Mouse (Mus musculus) adrenal gland, adult (tissue): Measurements from ENCODE around the gene Atf5.

Experiments used
- DNase-seq, 2 experiments: peaks; one replicate each; pipeline ENCODE4 v3.0.0; 2022 to 2023; ENCODE audit warnings: low spot score in 1 of 2; ENCODE audit not compliant: inconsistent age in 2 of 2

The Atf5 gene

DNA sequence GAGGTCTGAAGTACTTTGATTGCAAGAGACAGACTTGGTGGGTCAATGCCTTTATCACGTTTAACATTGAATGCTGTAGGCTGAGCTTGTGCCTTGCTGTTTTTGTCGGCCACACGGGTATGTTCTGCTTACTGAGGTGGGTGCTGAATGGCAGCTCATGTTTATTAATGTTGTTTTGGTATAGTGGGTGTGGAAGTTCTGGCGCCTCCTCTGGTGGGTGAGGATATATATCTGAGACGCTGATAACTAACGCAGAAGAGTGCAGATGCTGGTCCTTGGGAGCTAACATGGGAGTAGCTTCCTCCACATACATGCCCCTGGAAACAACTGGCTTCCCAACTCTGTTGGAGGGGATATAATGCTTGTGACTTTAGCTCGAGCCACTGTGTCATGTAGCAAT lies 7.0 kb upstream of the Atf5 start:
- DNase-seq = no peak

DNA sequence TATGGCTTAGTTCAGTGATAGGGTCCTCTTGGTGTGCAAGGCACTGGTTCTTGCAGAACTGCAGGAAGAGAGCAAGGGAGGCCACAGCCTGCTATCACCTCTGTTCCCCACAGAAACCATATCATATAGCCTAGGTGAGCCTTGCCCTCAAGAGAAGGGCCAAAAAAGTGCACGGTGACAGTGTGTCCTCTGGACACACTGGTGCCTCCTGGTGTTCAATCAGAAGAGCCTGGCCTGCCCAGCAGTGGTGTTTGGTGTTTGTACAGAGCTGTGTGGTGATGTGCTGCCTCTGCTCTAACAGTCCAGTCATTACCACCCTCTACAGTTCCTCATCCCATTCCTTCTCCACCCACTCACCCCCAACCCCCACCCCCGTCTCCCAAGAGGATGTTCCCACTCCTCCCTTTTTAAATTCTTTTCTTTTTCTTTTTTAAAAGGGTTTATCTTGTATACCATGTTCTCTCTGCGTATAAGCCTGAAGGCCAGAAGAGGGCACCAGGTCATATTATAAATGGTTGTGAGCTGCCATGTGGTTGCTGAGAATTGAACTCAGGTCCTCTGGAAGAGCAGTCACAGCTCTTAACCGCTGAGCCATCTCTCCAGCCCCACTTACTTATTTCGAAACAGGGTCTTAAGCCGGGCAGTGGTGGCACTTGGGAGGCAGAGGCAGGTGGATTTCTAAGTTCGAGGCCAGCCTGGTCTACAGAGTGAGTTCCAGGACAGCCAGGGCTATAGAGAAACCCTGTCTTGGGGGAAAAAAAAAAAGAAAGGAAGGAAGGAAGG lies 5.4 kb upstream of the Atf5 start:
- DNase-seq = no peak

DNA sequence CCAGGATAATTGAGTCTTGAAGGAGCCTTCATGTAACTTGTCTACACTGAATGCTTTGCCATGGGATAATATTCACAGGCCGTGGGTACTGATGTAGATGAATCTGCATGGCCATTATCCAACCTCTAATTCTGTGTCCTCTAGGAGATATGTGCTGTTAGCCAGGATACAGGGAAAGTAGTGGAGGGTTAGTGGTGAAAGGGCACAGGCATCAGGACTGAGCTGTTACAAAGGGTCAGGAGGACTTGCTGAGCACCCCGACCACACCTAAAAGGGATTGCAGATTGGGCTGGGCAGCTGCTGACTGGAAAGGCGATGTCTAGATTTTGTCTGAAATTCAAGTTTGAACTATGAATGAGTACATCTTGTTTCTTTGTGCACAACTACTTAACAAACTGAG lies 4.1 kb upstream of the Atf5 start:
- DNase-seq = no peak

DNA sequence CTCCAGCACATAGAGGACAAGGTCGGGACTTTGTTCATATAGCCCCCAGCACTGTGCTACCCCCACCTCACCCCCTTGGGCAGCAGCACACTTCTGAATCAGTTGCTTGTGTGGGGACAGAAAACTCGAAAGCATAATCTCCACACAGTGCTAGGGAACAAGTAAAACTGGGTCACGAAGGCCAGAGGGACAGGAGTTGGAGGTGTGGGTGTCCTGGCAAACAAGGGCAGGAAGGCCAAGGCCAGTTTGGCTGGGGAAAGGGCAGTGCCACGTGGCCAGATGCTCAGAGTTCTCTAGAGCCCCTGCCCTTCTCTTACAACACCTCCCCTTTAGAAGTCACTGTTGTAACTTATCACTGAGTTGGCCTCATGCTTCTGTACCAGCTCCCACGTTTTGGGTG lies 3.4 kb upstream of the Atf5 start:
- DNase-seq = peak in 1 of 2 experiments; percentile 79

DNA sequence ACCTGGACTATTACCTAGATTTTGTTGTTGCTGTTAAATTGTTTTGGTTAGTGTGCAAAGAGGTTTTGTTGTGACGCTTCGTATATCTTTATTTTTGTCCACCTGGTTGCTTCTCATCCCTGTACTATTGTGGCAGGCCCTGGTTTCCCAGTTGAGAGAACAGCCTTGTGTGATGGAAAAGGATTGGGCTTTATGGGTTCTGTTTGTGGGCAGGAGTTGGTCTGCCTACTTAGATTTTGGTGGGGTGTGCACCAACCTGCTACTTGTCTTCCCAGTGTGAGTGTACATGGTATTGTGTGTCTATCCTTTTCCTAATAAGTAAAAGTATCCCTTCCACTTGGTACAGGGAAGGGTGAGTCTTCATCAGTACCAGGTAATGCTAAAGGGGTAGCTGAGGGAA lies 2.9 kb upstream of the Atf5 start:
- no peak for DNase-seq

DNA sequence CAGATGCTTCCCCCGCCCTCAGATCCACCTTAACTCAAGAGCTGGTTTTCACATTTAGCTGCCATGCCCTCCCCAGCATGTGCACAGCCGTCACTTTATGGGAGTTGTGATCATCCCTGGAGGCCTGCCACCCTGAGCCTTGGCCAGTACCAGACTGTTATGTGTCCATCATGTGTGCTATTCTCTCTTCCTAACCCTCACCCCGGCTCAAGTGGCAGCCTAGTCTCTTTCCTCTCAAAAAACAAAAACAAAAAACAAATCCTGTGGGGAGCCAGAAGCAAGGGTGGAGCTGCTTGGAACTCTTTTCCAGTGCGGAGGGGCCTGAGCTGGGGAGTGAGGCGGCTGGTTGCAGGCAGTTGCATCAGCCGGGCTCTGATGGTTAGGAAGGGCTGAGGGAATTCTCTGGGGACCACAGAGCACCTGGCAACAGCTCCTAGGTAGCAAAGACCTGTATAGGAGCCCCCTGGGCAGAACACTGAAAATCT lies 2.3 kb upstream of the Atf5 start:
- DNase-seq = peak in 1 of 2 experiments; percentile 84

DNA sequence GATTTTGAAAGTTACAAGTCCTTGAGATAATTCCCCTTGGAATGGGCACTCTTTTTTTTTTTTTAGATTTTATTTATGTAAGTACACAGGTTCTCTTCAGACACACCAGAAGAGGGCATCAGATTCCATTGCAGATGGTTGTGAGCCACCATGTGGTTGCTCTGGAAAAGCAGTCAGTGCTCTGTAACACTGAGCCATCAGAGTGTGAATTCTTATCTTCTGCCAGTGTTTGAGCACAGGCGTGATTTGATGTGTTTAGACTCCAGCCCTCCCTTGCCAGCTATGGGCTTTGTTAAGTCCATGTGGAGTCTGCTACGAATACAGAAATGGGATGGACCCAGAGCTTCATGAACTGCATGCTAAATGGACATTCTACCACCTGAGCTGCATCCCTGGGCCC lies 1.7 kb upstream of the Atf5 start:
- DNase-seq = no peak

DNA sequence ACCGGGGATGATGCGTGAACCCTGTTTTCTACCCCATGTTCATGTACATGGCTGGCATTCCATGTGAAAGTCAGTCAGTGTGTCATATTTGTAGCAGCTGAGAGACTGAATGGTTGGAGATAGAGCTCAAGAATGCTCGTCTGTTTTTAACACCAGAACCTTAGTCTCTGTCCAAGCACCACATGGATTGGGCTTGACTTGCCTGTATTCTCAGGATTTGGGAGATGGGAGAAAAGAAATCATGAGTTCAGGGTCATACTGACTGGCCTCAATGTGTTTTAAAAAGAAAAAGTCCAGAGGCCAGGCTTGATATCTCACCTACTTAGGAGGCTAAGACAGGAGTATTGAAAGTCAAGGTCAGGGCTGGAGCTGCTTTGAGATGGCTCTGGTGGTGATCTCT lies 983 bp upstream of the Atf5 start:
- peak in 1 of 2 experiments; percentile 64 for DNase-seq

DNA sequence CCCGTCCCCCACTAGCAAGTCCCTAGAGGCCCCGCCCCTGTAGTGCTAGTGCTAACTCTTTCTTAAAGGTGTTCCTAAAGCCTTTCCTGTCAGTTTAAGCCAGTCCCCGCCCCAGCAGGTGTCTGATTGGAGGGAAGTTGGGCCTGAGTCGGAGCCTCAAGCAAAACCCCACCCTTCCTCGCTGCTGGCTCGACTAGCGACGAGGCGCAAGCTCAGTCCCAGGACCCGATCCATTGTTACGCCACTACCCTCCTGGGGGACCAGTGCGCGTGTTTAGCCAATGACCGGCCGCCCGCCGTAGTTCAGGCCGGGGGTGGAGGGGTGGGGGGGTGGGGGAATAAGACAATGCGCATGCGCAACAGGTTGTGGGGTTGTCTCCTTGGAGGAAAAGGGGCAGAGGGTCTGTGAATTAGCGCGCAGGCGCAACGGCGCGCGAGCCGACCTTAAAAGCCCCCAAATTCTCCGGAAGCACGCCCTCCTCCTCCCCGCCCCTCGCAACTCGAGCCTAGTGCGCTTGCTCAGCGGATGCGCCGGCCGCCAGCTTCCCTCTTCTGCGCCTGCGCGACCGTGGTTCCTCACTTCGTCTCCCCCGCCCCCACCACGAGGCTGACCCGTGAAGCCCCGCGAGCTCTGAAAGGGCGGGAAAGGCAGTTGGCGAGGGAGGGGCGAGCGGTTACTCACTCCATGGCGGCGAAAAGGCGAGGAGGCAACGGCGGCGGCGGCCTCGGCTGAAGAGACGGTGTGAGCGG lies 563 bp downstream of the Atf5 start, which contains the start of the genes Nup62 and Il4i1:
TSS of gene Nup62 (plus strand) at position 368 of the 749 bp plus-strand sequence.
TSS of gene Il4i1 (plus strand) at position 667 of the 749 bp plus-strand sequence.
- peak; percentile 99 for DNase-seq

DNA sequence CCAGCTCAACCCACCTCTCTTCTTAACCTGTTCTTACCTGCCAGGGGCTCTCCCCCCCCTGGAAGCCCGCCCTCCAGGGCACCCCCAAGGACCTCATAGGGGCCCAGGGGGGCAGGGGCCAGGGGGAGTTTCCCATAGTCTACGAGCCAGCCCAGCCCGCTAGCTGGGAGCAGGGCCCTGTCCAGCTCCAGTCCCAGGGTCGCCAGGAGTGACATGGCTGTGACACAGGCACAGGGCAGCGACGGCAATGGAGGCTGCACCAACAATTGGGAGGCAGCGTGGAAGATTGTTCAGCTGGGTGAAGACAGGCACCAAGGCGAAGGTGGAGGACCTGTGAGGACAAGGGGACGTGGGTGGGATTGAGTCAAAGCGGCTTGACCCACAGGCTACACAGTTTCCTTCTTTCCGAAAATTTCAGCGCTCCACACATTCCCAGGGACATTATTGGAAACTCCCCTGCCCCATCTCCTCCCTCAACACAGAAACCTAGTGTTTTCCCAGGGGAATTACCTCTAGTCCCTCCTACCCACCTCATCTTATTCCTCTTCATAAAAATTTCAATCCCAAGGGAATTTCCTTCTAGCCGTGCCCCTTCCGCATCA lies 1.4 kb downstream of the Atf5 start:
- DNase-seq = peak; percentile 65 to 72

DNA sequence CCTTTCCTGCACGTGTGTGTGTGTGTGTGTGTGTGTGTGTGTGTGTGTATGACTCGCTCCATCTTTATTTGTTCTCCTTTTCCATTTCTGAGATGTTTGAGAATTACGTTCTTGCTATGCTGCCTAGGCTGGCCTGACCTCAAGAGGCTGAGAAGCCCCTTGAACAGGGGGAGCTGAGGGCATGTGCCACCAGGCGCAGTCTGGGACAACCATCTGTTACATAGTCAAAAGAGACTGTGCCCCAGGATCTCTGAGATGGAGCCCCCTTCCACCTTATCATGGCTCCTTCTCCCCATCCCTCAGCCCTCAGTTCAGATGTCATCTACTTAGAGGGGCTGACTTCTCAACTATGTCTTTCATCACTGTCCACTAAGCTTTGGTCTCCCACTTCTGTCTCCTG lies 2.0 kb downstream of the Atf5 start:
- DNase-seq = peak in 1 of 2 experiments; percentile 44

DNA sequence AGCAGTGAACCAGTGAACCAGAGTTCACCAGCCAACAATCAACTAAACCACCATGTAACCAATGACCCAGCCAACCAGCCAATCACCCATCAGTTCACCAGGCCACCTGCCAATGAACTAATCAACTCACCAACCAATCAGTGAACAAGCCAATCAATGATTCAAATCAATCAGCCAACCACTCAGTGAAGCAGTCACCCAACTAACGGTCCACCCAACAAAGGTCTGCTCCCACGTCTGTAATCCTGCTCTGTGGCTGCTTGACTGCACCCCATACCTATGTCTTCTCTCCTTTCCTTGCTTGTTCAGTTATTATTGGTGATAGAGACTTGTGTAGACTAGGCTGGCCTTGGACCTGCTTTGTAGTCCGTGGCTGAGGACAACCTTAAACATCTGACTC lies 2.5 kb downstream of the Atf5 start:
- no peak for DNase-seq

DNA sequence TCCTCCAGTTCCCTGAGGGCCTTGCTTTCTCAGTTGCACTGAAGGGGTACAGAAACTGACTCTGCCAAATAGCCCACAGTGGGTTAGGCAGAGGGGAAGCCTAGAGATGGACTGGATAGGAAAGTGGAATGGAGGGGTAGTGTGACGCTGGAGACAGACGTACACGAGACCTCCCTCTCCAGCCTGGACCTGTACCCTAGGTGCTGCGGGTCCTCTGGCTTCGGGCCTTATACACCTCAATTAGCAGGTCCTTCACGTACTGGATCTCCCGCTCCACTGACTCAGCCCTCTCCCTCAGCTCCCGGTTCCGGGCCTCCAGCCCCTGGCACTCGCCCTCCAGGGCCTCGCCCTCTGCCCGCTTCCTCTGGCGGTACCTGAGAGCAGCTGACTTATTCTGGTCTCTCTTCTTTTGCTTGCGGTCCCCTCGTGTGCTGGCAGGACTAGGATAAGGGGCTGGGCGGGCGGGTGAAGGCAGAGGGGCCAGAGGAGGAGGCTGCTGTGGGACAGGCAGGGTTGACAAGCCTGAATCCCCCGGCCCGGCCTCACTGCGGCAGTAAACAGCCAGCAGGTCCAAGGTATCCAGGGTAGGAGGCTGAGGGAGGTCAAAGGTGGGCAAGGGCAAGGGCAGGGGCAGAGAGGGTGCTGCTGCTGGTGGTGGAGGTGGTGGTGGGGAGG lies 3.7 kb downstream of the Atf5 start:
- peak in 1 of 2 experiments; percentile 28 for DNase-seq

DNA sequence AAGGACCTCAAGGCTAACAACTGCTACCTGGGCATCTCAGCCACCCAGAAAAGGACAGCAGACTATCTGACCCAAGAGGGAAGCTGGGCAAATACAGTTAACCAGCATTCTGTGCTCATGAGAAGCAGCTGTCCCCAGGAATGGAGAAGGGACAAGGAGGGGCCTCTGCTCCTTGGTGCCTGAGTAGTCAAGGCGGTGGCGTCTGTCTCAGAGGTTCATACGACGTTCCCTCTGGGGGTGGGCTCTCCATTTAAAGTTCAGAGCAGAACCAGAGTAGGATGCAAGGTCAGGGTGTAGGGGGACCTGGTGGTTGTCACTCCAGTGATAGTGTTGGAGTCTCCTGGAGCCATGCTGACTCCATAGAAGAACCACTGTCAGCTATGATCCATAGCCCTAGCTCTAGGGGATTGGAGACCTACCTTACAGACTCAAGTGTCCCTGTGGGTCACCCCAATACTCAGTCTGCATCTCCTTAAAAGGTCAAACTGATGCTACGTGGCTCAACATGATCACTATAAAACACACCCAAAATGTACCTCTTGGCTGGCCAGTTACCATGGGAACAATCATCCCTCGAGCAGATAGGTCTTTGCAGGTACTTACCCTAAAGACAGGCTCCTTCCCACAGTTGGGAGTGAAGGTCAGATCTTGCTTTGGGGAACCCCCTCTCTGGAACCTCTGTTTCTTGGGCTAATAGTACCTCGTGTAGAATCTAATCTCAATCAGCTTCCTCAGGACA lies 5.5 kb downstream of the Atf5 start:
- no peak for DNase-seq

DNA sequence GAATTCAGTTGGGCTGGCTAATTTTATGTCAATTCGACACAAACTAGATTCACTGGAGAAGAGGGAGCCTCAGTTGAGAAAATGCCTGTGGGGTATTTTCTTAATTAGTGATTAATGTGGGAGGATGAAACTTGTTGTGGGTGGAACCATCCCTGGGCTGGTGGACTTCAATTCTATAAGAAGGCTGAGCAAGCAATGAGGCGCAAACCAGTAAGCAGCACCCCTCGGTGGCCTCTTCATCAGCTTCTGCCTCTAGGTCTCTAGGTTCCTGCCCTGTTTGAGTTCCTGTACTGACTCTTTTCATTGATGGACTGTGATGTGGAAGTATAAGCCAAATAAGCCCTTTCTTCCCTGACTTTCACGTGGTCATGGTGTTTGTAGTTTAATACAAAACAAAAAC lies 6.1 kb downstream of the Atf5 start:
- no peak for DNase-seq

DNA sequence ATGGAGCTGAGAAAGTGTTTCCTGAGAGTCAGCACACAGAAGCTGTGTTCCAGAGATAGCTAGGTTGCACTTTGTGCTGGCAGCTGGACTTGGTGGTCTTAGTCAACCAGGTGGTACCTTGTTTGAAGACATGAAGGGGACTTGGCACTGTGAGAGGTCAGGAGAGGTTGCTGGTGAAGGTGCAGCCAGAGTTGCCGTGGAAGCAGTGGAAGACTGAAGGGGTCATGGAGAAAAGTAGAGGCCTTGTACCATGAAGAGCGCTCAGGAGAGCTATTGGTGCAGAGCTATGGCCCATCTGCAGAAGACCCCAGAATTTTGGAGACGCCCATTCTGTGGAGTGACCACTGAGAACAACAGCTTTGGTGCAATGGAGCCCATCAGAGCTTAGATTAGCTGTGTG lies 7.0 kb downstream of the Atf5 start:
- DNase-seq = no peak

DNA sequence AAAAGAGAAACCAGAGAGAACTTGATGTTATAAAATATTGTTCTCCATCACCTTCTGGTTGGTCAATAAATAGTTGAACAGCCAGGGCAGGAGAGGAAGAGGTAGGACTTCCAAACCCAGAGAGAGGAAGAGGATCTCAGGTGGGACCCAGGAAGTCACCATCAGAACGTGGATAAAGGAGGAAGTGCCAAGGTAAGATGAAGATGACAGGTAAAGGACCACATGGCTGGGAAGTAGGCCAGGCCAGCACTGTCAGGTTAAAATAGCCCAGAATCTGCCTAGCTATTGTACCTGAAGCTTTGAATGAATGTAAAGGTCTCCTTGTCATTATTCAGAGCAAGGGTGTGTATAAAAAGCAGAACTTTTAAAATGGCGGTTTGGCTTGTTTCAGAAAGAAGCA lies 7.5 kb downstream of the Atf5 start:
- no peak for DNase-seq

DNA sequence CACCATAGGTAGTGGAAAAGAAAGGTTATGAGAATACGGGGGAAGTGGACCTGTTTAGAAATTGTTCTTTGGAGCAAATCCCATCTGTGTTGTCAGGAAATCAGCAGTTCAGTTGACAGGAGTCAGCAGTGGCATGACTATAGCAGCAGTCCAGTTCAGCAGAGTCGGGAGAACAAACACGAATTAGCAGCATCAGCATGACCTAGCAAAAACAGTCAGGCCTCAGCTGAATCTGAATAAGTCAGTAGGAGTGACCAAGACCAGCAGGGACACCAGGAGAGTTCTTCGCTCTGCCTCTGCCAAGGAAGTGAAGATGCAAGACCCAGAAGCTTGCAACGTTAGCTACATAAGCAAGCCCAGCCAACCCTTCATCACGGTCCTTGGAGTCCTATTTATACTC lies 23.7 kb downstream of the Atf5 start:
- no peak for DNase-seq

DNA sequence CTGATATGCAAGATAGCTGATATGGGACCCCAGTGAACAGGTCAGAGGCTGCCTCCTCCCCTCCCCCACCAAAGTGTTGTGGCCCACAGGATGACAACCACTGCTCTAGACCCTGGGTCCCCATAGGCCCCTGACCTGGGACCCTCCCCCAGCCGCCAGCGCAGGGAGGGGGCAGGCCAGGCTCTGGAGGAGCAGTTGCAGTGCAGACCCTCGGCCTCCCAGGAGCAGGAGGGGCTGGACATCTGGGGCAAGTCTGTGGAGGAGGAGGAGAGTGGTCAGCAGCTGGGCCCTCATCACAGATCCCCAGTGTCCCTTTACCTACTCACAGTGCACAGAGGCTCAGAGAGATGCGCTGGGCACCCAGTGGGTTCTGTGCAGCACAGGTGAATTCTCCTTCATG lies 26.4 kb downstream of the Atf5 start:
- DNase-seq = no peak

DNA sequence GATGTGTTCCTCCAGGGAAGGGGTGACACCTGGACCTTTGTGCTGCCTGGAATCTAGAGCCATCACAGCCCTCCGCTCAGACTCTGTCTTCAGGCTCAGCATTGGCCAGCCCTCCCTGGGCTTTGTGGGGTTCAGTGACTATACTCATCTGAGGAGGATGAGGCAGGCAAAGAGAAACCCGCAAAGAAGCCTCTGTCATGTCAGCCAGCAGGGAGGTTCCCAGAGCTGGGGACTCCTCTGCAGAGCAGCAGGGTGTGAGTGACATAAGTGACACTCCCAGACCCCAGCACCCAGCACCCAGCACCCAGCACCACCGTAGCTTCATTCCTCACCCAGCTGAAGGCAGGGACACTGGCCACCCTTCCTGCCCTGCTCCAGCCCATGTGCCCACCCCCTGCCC lies 26.9 kb downstream of the Atf5 start:
- no peak for DNase-seq

DNA sequence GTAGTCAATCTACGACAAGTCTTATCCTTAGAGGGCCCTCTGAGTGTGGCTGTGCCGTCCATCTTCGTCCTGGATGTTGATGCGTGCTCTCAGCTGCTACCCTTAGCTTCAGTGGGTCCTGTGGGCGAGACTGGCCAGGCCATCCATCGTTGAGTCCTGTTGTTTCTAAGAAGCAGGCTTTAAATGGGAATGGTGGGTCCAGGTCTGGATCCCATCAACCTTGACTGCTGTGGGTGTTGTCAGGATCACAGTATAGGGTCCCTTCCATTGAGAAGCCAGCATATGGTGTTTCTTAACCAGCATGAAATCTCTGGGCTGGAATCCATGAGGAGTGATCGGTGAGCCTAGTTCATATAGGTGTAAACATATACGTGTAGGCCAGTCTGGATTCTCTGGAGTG lies 36.4 kb downstream of the Atf5 start:
- no peak for DNase-seq
